Mouse (Mus musculus): ENCODE measurements around the gene Pikfyve. TPM values are rescaled to one million over a fixed set of nuclear protein-coding genes. Genes with fewer than 3 reads are reported as not detected.
"Not testable (repeated sequence)": the region's sequence is repeated elsewhere in the genome, so short reads cannot be mapped to it uniquely, and the experiment has no call there.

Pikfyve gene
- polyA plus RNA-seq, 1 experiment from 2014 or later = 13.7 TPM

GRCm38 (mm10) chr1:65213214-65213613 lies 26.7 kb downstream of the Pikfyve start:
- ChIA-PET CTCF (no interaction called here), POLR2A (interaction anchor here (0.5 kb wide), 1 partner anchor 550 kb away, joined by 3 read pairs; no protein-coding TSS in a partner anchor)
- in situ Hi-C loops (cut with MboI; ENCODE audit: low pct_unique_long_range_greater_than_20kb) = no loop called here
- H3K27me3 ChIP-seq = no peaks in the 10 kb centered on the region
- no peak for DNase-seq (ENCODE audit: low read depth, low spot score)
- TF ChIP-seq CTCF (IDR thresholded peaks at IDR 0.05) = no peak
- no peak for ATAC-seq

- ATAC-seq = no peak
- in situ Hi-C loops (cut with MboI; ENCODE audit: low pct_unique_long_range_greater_than_20kb) = no loop called here
- TF ChIP-seq CTCF (IDR thresholded peaks at IDR 0.05) = no peak
- no peak for DNase-seq (ENCODE audit: low read depth, low spot score)
- ChIA-PET POLR2A (no interaction called here), CTCF (no interaction called here)
- no peaks in the 10 kb centered on the region for H3K27me3 ChIP-seq
These were observed 31.1 kb downstream of the Pikfyve start for GRCm38 (mm10) chr1:65217567-65217966.

DNA sequence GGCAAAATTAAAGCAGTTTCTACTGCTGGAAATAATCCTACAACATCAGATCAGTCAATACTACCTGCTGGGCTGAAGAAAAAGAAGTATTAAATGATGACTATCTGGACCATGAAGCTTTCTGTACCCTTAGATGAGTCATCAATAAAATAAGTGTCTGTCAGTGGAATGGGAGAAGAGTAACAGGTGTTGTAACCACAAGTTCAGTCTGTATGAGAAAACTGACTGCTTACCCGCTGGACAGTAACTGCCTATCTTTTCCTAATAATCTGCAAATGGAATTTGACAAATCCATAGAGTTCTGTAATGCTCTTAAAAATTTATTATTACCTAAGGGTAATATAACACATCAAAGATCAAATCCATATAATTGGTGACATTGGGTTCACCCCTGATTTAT lies 31.5 kb downstream of the Pikfyve start:
- no peak for TF ChIP-seq CTCF (IDR thresholded peaks at IDR 0.05)
- DNase-seq (ENCODE audit: low read depth, low spot score) = no peak
- no peaks in the 10 kb centered on the region for H3K27me3 ChIP-seq
- no peak for ATAC-seq
- ChIA-PET POLR2A (no interaction called here), CTCF (no interaction called here)
- in situ Hi-C loops (cut with MboI; ENCODE audit: low pct_unique_long_range_greater_than_20kb) = no loop called here

DNA sequence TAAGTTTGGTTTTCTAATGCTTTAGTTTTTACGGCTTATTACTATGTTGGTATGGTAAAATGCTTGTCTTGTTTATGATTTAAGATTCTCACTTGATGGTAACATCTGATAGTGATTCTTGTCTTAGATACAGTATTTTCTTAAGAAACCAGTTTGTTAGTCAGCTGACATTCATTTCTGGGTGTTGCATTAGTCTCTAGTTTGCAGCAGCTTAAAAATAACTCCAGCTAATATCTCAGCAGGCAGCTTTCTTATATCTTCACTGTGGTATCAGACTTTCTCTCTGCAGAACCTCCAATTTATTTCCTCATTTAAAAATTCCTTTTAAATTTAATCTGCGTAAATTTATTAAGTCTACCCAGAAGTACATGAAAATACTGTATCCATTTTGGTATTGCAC lies 37.2 kb downstream of the Pikfyve start:
- in situ Hi-C loops (cut with MboI; ENCODE audit: low pct_unique_long_range_greater_than_20kb) = no loop called here
- H3K27me3 ChIP-seq = no peaks in the 10 kb centered on the region
- DNase-seq (ENCODE audit: low read depth, low spot score) (no peak), ATAC-seq (no peak)
- POLR2A ChIA-PET = no interaction called here
- no peak for TF ChIP-seq CTCF (IDR thresholded peaks at IDR 0.05)
- CTCF ChIA-PET = no interaction called here

DNA sequence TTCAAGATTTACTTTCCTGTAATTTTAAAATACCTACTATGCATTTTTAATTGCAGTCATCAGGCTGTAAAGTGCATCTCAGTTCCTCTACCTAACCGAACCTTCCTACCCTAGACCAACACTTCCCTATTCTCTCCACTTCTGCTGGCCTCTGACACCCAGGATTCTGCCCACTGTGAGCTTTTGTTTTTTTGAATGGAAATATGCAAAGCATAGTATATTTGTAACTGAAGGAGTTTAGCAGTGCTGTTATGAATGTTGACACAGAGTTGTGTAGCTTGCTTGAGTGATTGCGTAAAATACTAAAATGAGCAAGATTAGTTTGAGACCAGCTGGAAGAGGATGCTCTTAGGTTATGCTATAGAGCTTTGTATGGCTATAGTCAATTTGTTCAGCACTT lies 41.2 kb downstream of the Pikfyve start:
- in situ Hi-C loops (cut with MboI; ENCODE audit: low pct_unique_long_range_greater_than_20kb) = no loop called here
- ATAC-seq = no peak
- TF ChIP-seq CTCF (IDR thresholded peaks at IDR 0.05) = no peak
- ChIA-PET POLR2A (no interaction called here), CTCF (no interaction called here)
- DNase-seq (ENCODE audit: low read depth, low spot score) = no peak
- H3K27me3 ChIP-seq = no peaks in the 10 kb centered on the region

- ATAC-seq; DNase-seq (ENCODE audit: low read depth, low spot score); POLR2A ChIA-PET; in situ Hi-C loops (cut with MboI; ENCODE audit: low pct_unique_long_range_greater_than_20kb); H3K27me3 ChIP-seq: not testable (repeated sequence)
- CTCF ChIA-PET = interaction anchor here (1.1 kb wide), 1 partner anchor 43 kb away, joined by 3 read pairs; the partner anchor contains the start of genes Idh1 and Pikfyve
These were observed 43.3 kb downstream of the Pikfyve start for GRCm38 (mm10) chr1:65229768-65230167.

- ChIA-PET CTCF (interaction anchor here (1.1 kb wide), 1 partner anchor 44 kb away, joined by 3 read pairs; the partner anchor contains the start of genes Idh1 and Pikfyve), POLR2A (interaction anchor here (0.6 kb wide), 1 partner anchor 186 kb away, joined by 3 read pairs; no protein-coding TSS in a partner anchor)
- ATAC-seq = no peak
- no peaks in the 10 kb centered on the region for H3K27me3 ChIP-seq
- in situ Hi-C loops (cut with MboI; ENCODE audit: low pct_unique_long_range_greater_than_20kb) = no loop called here
- no peak for TF ChIP-seq CTCF (IDR thresholded peaks at IDR 0.05)
- DNase-seq (ENCODE audit: low read depth, low spot score) = no peak
These were observed 44.1 kb downstream of the Pikfyve start for GRCm38 (mm10) chr1:65230566-65230965.

DNA sequence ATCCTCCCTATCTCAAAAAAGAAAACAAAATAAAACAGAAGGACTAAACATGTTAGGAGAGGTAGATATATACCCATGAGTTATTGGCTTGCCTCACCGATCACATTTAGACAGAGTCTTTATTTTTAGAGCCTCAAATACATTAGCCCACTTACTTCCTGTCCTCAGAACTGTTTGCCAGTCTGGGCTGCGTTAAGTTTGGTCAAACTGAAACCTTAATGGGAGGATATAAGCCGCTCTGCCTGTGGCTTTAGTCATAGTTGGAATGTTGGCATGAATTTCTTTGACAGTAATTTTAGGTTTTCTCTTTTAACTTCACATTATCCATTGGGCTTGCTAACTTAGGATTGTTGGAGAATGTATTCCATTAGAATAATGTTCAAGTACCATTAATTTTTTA lies 51.2 kb downstream of the Pikfyve start:
- no peak for TF ChIP-seq CTCF (IDR thresholded peaks at IDR 0.05)
- no peaks in the 10 kb centered on the region for H3K27me3 ChIP-seq
- in situ Hi-C loops (cut with MboI; ENCODE audit: low pct_unique_long_range_greater_than_20kb) = no loop called here
- ChIA-PET POLR2A (no interaction called here), CTCF (no interaction called here)
- no peak for DNase-seq (ENCODE audit: low read depth, low spot score)
- ATAC-seq = no peak

GRCm38 (mm10) chr1:65245637-65246036 lies 59.2 kb downstream of the Pikfyve start:
- CTCF ChIA-PET = interaction anchor here (1.6 kb wide), 1 partner anchor 23 kb away, joined by 3 read pairs; no protein-coding TSS in a partner anchor
- in situ Hi-C loops (cut with MboI; ENCODE audit: low pct_unique_long_range_greater_than_20kb) = no loop called here
- POLR2A ChIA-PET = no interaction called here
- peak; percentile 94 for ATAC-seq
- H3K27me3 ChIP-seq = no peaks in the 10 kb centered on the region
- no peak for TF ChIP-seq CTCF (IDR thresholded peaks at IDR 0.05)
- peak; percentile 37 for DNase-seq (ENCODE audit: low read depth, low spot score)

GRCm38 (mm10) chr1:65280461-65280860 lies 94.0 kb downstream of the Pikfyve start:
- POLR2A ChIA-PET = no interaction called here

GRCm38 (mm10) chr1:65281756-65282155 lies 95.3 kb downstream of the Pikfyve start, which contains the start of gene Pth2r:
Gene Pth2r, plus strand, starts transcription at chr1:65282056.
- ChIA-PET POLR2A (no interaction called here), CTCF (interaction anchor here (1.4 kb wide), 1 partner anchor 29 kb away, joined by 4 read pairs; no protein-coding TSS in a partner anchor)
- DNase-seq (ENCODE audit: low read depth, low spot score) = no peak
- TF ChIP-seq CTCF (IDR thresholded peaks at IDR 0.05) = no peak
- H3K27me3 ChIP-seq = no peaks in the 10 kb centered on the region
- in situ Hi-C loops (cut with MboI; ENCODE audit: low pct_unique_long_range_greater_than_20kb) = loop anchor here (25.0 kb wide), 1 partner anchor 1581 kb away; the partner anchor contains the start of gene Acadl
- ATAC-seq = no peak

More at GRCm38 (mm10) chr1:65280461-65280860, 94.0 kb downstream of the Pikfyve start:
- no peak for TF ChIP-seq CTCF (IDR thresholded peaks at IDR 0.05)
- DNase-seq (ENCODE audit: low read depth, low spot score) (no peak), ATAC-seq (no peak)
- CTCF ChIA-PET = no interaction called here
- in situ Hi-C loops (cut with MboI; ENCODE audit: low pct_unique_long_range_greater_than_20kb) = loop anchor here (25.0 kb wide), 1 partner anchor 1582 kb away; the partner anchor contains the start of gene Acadl
- no peaks in the 10 kb centered on the region for H3K27me3 ChIP-seq

DNA sequence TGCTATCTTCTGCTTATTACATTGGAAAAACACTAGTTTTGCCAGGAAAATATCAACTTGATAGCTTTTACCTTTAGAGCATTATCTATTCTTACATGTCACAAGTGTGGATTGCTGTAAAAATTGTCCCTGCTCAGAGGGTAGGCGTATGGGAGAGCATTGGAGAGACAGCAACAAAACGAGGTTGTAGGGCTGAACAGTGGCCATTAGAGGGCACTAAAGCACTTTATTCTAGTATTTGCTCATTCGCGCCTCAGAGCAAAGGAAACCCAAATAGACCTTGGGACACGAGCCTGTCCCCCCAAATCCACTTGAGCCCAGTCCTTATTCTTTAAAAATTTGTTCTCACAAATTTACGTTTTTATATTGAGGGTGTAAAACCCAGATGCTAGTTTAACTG lies 96.3 kb downstream of the Pikfyve start:
- peak; percentile 79 for TF ChIP-seq CTCF (IDR thresholded peaks at IDR 0.05)
- DNase-seq (ENCODE audit: low read depth, low spot score) (no peak), ATAC-seq (peak; percentile 79)
- POLR2A ChIA-PET = no interaction called here
- in situ Hi-C loops (cut with MboI; ENCODE audit: low pct_unique_long_range_greater_than_20kb) = loop anchor here (25.0 kb wide), 1 partner anchor 1580 kb away; the partner anchor contains the start of gene Acadl
- CTCF ChIA-PET = interaction anchor here (1.4 kb wide), 1 partner anchor 28 kb away, joined by 4 read pairs; no protein-coding TSS in a partner anchor
- H3K27me3 ChIP-seq = no peaks in the 10 kb centered on the region

Data from Patski (cell line).